Mouse (Mus musculus) stomach, postnatal 0 days (tissue): Measurements from ENCODE around the gene Card9. TPM values are rescaled to one million over a fixed set of nuclear protein-coding genes. Genes with fewer than 3 reads are reported as not detected.
A peak's percentile ranks its signal among the peaks of the same experiment; 100 is the strongest.

Experiments used
- ATAC-seq: fragments of 200-750 bp; cut with Nextera tagmentation; 2 replicates; pipeline ENCODE4 v1.8.0; 2017; ENCODE audit not compliant: low FRiP score, low TSS enrichment
- DNase-seq: peaks from one replicate; pipeline ENCODE4 v3.0.0-alpha.2; 2016; ENCODE audit warnings: low spot score
- H3K27ac ChIP-seq: fragments of 300-500 bp; sonication (generic); replicated peaks from 2 replicates; pipeline ENCODE4 v1.5.1; 2014; ENCODE audit warnings: mild to moderate bottlenecking, control low read depth
- H3K27me3 ChIP-seq: fragments of 300-500 bp; sonication (generic); 2 replicates; pipeline ENCODE4 v1.6.1; 2014; ENCODE audit warnings: low read length; ENCODE audit not compliant: control insufficient read depth, insufficient read depth
- H3K36me3 ChIP-seq: fragments of 300-500 bp; sonication (generic); 2 replicates; pipeline ENCODE4 v1.6.1; 2014; ENCODE audit warnings: low read length, mixed read lengths; ENCODE audit not compliant: control insufficient read depth, insufficient read depth
- H3K4me1 ChIP-seq: fragments of 300-500 bp; sonication (generic); replicated peaks from 2 replicates; pipeline ENCODE4 v1.6.1; 2014; ENCODE audit warnings: antibody characterized with exemption; ENCODE audit not compliant: control insufficient read depth, insufficient read depth
- H3K4me2 ChIP-seq: fragments of 300-500 bp; sonication (generic); replicated peaks from 2 replicates; pipeline ENCODE4 v1.6.1; 2014; ENCODE audit warnings: low read depth, mild to moderate bottlenecking, control low read depth, moderate library complexity
- H3K4me3 ChIP-seq: fragments of 300-500 bp; sonication (generic); 2 replicates; pipeline ENCODE4 v1.5.1; 2014; ENCODE audit warnings: low read depth, low read length, control low read depth
- H3K9ac ChIP-seq: fragments of 300-500 bp; sonication (generic); 2 replicates; pipeline ENCODE4 v1.6.1; 2014; ENCODE audit warnings: mild to moderate bottlenecking, low read length, control low read depth, mixed read lengths
- H3K9me3 ChIP-seq: fragments of 300-500 bp; sonication (generic); 2 replicates; pipeline ENCODE4 v1.6.1; 2016; ENCODE audit warnings: low read length; ENCODE audit not compliant: control insufficient read depth
- CTCF ChIP-seq: IDR thresholded peaks from 2 replicates; pipeline ENCODE4 v1.5.1; 2016; ENCODE audit warnings: antibody characterized with exemption, low read depth, mild to moderate bottlenecking, moderate library complexity
- EP300 ChIP-seq: optimal IDR thresholded peaks from 2 replicates; pipeline ENCODE3; 2016; ENCODE audit warnings: antibody characterized with exemption
- WGBS: fragments of 180-500 bp; shearing (Covaris S2); extraction: QIAGEN DNeasy Blood & Tissue Kit; methylation state at CpG from one replicate; pipeline ENCODE4 v1.1.7; 2014; 5-methylcytosine and 5-hydroxymethylcytosine counted together
- polyA plus RNA-seq: library from polyadenylated mRNA; unstranded; fragments of >200 nt; fragmentation: Nextera tagmentation; extraction: Ambion mirVana; gene quantifications from 2 replicates; pipeline ENCODE4 v1.2.1, GENCODE M21; 2015

The Card9 gene
- polyA plus RNA-seq, 1 experiment from 2014 or later = 0.55 TPM

GRCm38 (mm10) chr2:26323589-26324325, 37.0 kb downstream of the Card9 start:
- Histone ChIP-seq H3K4me2 (no peak overlapping the region), H3K27me3 (no peaks in the 10 kb centered on the region), H3K36me3 (peaks cover 8% of the 10 kb centered on the region; the same call in 1 of the 2 replicates), H3K9me3 (no peaks in the 10 kb centered on the region), H3K4me3 (no peak overlapping the region), H3K9ac (no peak overlapping the region), H3K27ac (no peak overlapping the region), H3K4me1 (no peaks in the 10 kb centered on the region)
- ATAC-seq (no peak), DNase-seq (no peak)
- 90% methylated on average over 13 of the region's 13 CpGs for WGBS
- TF ChIP-seq CTCF = no peak
- no peak for TF ChIP-seq EP300

DNA sequence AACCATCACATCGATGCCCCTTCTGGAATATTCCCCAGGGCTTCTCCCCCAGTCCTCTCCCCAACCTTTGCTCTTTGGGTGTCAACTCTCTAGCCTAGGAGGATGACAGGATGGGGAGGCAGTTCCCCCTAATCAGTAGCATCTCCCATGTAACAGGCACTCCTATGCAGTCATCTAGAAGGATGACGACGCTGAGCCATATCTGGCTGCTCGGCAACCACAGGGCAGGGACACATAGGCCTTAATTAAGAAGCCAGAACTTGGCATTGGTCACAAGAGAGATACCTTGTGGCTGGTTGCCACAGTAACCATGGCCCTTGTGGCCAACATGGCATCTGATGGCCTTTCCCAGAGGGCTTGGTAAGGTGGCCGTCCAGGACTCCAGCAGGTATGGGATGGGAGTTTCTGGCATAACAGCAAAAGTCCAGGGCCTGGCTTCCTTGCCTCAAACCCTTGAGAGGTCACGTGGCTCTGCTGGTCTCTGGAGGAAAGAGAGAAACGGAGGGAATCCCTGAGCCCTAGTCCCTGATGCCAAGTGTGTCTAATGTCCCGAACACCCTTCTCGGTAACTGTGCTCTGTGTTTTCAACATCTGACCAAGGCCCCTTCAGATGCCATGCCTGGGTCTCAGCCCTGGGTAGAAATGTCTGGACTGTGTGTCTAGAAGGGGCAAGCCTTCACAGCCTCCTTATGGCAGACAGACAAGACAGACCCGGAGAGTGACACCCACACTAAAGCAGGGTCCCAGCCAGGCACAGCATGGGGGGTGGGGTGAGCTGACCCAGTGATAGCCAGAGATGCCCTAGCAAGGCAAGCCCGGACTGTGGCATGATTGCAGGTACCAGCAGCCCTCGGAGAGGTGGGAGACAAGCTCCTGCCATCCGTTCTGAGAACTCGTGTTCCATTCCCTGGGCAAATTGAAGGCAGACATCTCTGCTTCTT, 40.2 kb downstream of the Card9 start:
- no peaks in the 10 kb centered on the region for H3K27me3 ChIP-seq
- no peak for DNase-seq
- H3K9me3 ChIP-seq = no peaks in the 10 kb centered on the region
- H3K36me3 ChIP-seq = 0 out of 2 replicates have a peak, but pooled peaks cover 4% of the 10 kb centered on the region
- H3K4me1 ChIP-seq = peaks cover 4% of the 10 kb centered on the region; the same call in 1 of the 2 replicates
- no peak overlapping the region for H3K27ac ChIP-seq
- TF ChIP-seq CTCF (no peak), EP300 (no peak)
- 85% methylated on average over 14 of the region's 14 CpGs for WGBS
- no peak overlapping the region for H3K4me2 ChIP-seq
- no peak overlapping the region for H3K4me3 ChIP-seq
- no peak for ATAC-seq
- H3K9ac ChIP-seq = no peak overlapping the region

DNA sequence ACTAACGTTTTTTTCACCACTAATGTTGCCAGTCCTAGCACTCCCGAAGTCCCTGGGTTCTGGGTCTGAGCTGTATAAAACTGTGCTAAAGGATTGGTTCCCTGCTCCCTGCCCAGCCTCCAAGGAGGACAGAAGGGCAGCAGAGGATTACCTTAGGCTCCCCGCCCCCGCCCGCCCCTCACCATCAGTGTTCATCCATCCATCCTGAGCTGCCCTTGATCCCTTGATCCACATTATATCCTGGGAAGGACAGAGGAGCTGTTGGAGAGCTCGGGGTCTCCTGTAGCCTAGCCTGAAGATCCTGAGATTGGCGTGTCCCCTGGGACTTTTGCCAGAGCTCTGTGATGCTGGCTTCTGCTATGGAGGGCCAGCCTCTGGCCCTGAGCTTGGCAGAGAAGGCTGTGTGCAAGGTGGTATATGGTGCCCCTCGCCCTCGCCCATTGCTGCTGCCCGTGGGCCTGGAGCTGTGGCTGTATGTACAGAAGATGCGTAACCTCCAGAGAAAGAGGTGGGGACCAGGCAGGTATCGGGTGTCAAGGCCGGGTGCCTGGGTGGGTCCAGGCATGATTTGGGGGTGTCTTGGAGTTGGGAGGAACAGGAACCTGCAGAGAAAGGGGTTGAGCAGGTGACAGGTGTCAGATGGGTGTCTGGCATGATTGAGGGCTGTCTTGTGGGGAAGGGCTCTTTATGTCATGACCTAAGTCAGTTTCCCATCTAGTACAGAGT, 41.0 kb downstream of the Card9 start:
- Histone ChIP-seq H3K9ac (no peak overlapping the region), H3K36me3 (0 out of 2 replicates have a peak, but pooled peaks cover 4% of the 10 kb centered on the region), H3K27me3 (no peaks in the 10 kb centered on the region), H3K4me2 (no peak overlapping the region), H3K4me1 (peaks cover 4% of the 10 kb centered on the region; the same call in 1 of the 2 replicates), H3K27ac (no peak overlapping the region), H3K9me3 (no peaks in the 10 kb centered on the region), H3K4me3 (no peak overlapping the region)
- DNase-seq = no peak
- TF ChIP-seq CTCF = no peak
- no peak for TF ChIP-seq EP300
- WGBS = 84% methylated on average over 13 of the region's 13 CpGs
- ATAC-seq = no peak

DNA sequence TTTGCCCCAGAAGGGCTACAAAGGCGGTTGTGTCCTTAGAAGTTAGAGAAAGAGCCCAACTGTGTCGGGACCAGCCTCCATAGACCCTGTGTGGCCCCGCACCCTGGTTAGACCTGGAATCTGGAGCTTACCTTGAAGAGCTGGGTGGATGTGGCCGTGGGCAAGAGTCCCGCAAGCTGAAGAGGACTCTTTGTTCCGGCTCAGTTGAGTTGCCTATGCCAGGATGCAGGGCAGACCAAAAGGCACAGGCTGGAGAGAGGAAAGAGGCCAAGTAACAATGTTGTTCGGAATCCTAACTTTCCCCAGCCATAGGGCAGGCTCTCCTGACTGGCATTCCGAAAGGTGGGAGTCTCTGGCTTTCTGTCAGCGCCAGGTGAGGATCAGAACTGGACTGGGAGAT, 41.6 kb downstream of the Card9 start:
- TF ChIP-seq CTCF = no peak
- no peak for TF ChIP-seq EP300

DNA sequence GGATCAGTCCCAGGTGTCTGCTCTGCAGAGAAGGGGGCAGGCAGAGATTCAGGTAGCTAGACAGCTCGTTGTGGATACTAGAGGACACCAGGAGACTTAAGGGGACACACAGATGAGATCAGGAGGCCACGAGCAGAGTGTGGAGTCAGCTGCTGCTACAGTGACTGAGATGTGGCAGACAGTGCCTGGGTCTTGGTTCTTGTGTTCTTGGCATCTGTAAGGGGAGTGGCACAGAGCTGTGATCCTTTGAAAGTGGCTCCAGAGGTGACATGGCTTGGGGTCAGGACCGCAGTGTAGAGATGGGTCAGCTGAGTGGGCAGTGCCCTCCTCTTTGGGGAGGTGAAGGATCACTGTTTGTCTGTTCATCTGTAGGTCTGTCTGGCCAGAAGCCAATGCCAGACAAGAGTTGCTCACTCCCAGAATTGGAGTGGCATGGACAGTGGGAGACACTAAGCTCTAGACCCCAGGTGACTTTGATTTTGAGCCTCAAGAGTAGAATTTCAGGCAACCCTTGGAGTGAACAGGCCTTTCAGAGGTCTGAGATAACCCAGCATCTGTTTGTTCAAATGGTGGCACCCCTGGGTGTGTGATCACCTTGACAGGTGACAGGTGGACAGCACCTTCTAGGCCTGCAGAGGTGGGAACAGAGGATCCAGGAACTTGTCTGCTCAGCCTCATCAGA, 42.6 kb downstream of the Card9 start:
- Histone ChIP-seq H3K4me2 (no peak overlapping the region), H3K4me3 (no peak overlapping the region), H3K27me3 (no peaks in the 10 kb centered on the region), H3K9ac (peak overlapping the region; percentile 18; the same call in 1 of the 2 replicates), H3K9me3 (no peaks in the 10 kb centered on the region), H3K36me3 (no peaks in the 10 kb centered on the region), H3K27ac (no peak overlapping the region), H3K4me1 (peaks cover 7% of the 10 kb centered on the region; the same call in 1 of the 2 replicates)
- ATAC-seq (no peak), DNase-seq (no peak)
- TF ChIP-seq CTCF = no peak
- no peak for TF ChIP-seq EP300
- 79% methylated on average over 3 of the region's 3 CpGs for WGBS

More for the DNA sequence above, 41.6 kb downstream of the Card9 start:
- Histone ChIP-seq H3K4me3 (no peak overlapping the region), H3K4me2 (no peak overlapping the region), H3K27me3 (no peaks in the 10 kb centered on the region), H3K36me3 (0 out of 2 replicates have a peak, but pooled peaks cover 2% of the 10 kb centered on the region), H3K27ac (no peak overlapping the region), H3K4me1 (peaks cover 5% of the 10 kb centered on the region; the same call in 1 of the 2 replicates), H3K9me3 (no peaks in the 10 kb centered on the region), H3K9ac (no peak overlapping the region)
- no peak for ATAC-seq
- 93% methylated on average over 9 of the region's 9 CpGs for WGBS
- no peak for DNase-seq
